Mouse (Mus musculus) forebrain, postnatal 0 days (tissue): ENCODE measurements around the gene Stac. TPM values are rescaled to one million over a fixed set of nuclear protein-coding genes. Genes with fewer than 3 reads are reported as not detected.

Source experiments
- ATAC-seq: fragments of 200-750 bp; cut with Nextera tagmentation; 2 replicates; pipeline ENCODE4 v1.8.0; 2017; ENCODE audit warnings: mild to moderate bottlenecking, moderate library complexity
- DNase-seq: peaks from one replicate; pipeline ENCODE4 v3.0.0-alpha.2; 2015
- H3K27ac ChIP-seq: fragments of 300-500 bp; sonication (generic); 2 replicates; pipeline ENCODE4 v1.5.1; 2014; ENCODE audit warnings: low read depth, mild to moderate bottlenecking, antibody characterized with exemption, low read length, moderate library complexity, mixed read lengths
- H3K27me3 ChIP-seq: fragments of 300-500 bp; sonication (generic); 2 replicates; pipeline ENCODE4 v1.6.1; 2014; ENCODE audit warnings: mild to moderate bottlenecking, low read length, mixed read lengths; ENCODE audit not compliant: insufficient read depth
- H3K36me3 ChIP-seq: fragments of 300-500 bp; sonication (generic); 2 replicates; pipeline ENCODE4 v1.6.1; 2014; ENCODE audit warnings: mild to moderate bottlenecking, moderate library complexity; ENCODE audit not compliant: insufficient read depth
- H3K4me1 ChIP-seq: fragments of 300-500 bp; sonication (generic); 2 replicates; pipeline ENCODE4 v1.6.1; 2014; ENCODE audit warnings: antibody characterized with exemption; ENCODE audit not compliant: insufficient read depth
- H3K4me2 ChIP-seq: fragments of 300-500 bp; sonication (generic); 2 replicates; pipeline ENCODE4 v1.6.1; 2014; ENCODE audit warnings: low read depth, mild to moderate bottlenecking, moderate library complexity
- H3K4me3 ChIP-seq: fragments of 300-500 bp; sonication (generic); 2 replicates; pipeline ENCODE4 v1.5.1; 2014; ENCODE audit warnings: low read depth, low read length, mixed read lengths
- H3K9ac ChIP-seq: fragments of 300-500 bp; sonication (generic); 2 replicates; pipeline ENCODE4 v1.6.1; 2014; ENCODE audit warnings: mild to moderate bottlenecking
- H3K9me3 ChIP-seq: fragments of 300-500 bp; sonication (generic); 2 replicates; pipeline ENCODE4 v1.6.1; 2016; ENCODE audit warnings: low read length
- CTCF ChIP-seq: sonication (generic); IDR thresholded peaks from 2 replicates; pipeline ENCODE4 v1.5.1; 2016; ENCODE audit warnings: antibody characterized with exemption, control low read depth, low read depth
- WGBS: fragments of 180-500 bp; shearing (Covaris S2); extraction: QIAGEN DNeasy Blood & Tissue Kit; methylation state at CpG from one replicate; pipeline ENCODE4 v1.1.7; 2014; 5-methylcytosine and 5-hydroxymethylcytosine counted together
- polyA plus RNA-seq: library from polyadenylated mRNA; unstranded; fragments of >200 nt; fragmentation: Nextera tagmentation; extraction: Ambion mirVana; gene quantifications from 2 replicates; pipeline ENCODE4 v1.2.1, GENCODE M21; 2015
- total RNA-seq: library from RNA; depleted of rRNA; stranded (reverse); fragments of >200 nt; gene quantifications from 2 replicates; pipeline ENCODE4 v1.2.3, GENCODE M21; 2014

The Stac gene
- total and polyA plus RNA-seq, 2 experiments from 2014 or later: 7.1 to 7.5 TPM

GRCm38 (mm10) chr9:111522226-111522625 lies 167.9 kb downstream of the Stac start:
- DNase-seq (no peak), ATAC-seq (no peak)
- no peak overlapping the region for H3K27ac ChIP-seq
- no peak overlapping the region for H3K4me2 ChIP-seq
- no peak overlapping the region for H3K4me3 ChIP-seq
- no peak for TF ChIP-seq CTCF
- H3K4me1 ChIP-seq: no peaks in the 10 kb centered on the region
- no peaks in the 10 kb centered on the region for H3K27me3 ChIP-seq
- no peaks in the 10 kb centered on the region for H3K36me3 ChIP-seq
- no peak overlapping the region for H3K9ac ChIP-seq
- H3K9me3 ChIP-seq: no peaks in the 10 kb centered on the region
- WGBS: 94% methylated on average over 7 of the region's 7 CpGs

- H3K9ac ChIP-seq: no peak overlapping the region
- ATAC-seq: no peak
- WGBS: 86% methylated on average over 3 of the region's 3 CpGs
- TF ChIP-seq CTCF: no peak
- no peaks in the 10 kb centered on the region for H3K9me3 ChIP-seq
- no peak for DNase-seq
- no peaks in the 10 kb centered on the region for H3K4me1 ChIP-seq
- no peaks in the 10 kb centered on the region for H3K27me3 ChIP-seq
- no peaks in the 10 kb centered on the region for H3K36me3 ChIP-seq
- no peak overlapping the region for H3K4me3 ChIP-seq
- H3K27ac ChIP-seq: no peak overlapping the region
- no peak overlapping the region for H3K4me2 ChIP-seq
These were observed 174.6 kb downstream of the Stac start for GRCm38 (mm10) chr9:111515536-111515935.

DNA sequence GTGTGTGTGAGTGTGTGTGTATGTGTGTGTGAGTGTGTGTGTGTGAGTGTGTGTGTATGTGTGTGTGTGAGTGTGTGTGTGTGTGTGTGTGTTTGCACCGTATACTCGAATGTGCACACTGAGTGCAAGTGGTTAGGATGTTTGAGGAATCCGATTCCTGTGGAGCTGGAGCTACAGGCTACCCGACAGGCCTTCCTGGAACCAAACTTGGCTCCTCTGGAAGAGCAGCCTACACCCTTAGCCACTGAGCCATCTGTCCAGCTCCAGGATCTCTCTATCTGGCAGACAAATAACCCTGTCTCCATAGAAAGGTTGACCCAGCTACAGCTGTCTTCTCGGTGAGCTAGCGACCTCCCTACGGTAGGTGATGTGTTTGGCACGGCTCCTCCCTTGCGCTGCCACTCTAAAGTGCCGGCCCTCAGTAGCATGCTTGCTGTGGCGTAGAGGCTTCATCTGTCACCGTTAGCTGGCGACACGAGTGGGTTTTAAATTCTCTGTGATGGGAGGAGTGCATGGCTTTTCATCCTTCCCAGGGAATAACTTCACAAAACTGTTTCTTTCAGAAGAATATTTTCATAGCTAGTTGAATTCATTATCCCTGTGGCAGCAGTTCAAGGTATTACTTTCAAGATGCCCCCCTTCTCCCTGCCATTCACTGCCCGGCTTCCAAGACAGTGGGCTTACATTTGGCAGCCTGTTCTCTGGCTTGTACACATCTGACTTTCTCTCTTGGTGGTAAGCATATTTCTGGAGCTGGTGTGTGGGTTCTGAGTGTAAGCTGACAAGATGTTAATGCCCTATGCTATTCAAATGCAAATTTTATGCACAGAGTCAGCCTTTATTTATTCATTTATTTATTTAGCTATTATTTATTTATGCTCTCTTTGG lies 175.3 kb downstream of the Stac start:
- H3K4me1 ChIP-seq: no peaks in the 10 kb centered on the region
- no peak overlapping the region for H3K27ac ChIP-seq
- ATAC-seq (peak; percentile 56), DNase-seq (peak; percentile 31)
- no peak for TF ChIP-seq CTCF
- H3K4me2 ChIP-seq: no peak overlapping the region
- H3K4me3 ChIP-seq: no peak overlapping the region
- H3K9ac ChIP-seq: no peak overlapping the region
- 46% methylated on average over 15 of the region's 15 CpGs for WGBS
- no peaks in the 10 kb centered on the region for H3K36me3 ChIP-seq
- H3K9me3 ChIP-seq: no peaks in the 10 kb centered on the region
- H3K27me3 ChIP-seq: no peaks in the 10 kb centered on the region
